Mouse (Mus musculus) cerebellum, adult 2 months (tissue): ENCODE results near the gene Frmd4a. TPM values are rescaled to one million over a fixed set of nuclear protein-coding genes. Genes with fewer than 3 reads are reported as not detected.

Experiments used
- DNase-seq, 2 experiments: peaks; one replicate each; pipeline ENCODE4 v3.0.0; 2021
- H3K27ac ChIP-seq: fragments of 200-500 bp; 2 replicates; pipeline ENCODE4 v1.5.1; 2012; ENCODE audit warnings: low read length, control low read depth, inconsistent platforms; ENCODE audit not compliant: insufficient read depth
- H3K27me3 ChIP-seq: fragments of 200-500 bp; 2 replicates; pipeline ENCODE4 v1.6.1; 2012; ENCODE audit warnings: inconsistent platforms, mild to moderate bottlenecking, low read length, moderate library complexity; ENCODE audit not compliant: control insufficient read depth, insufficient read depth
- H3K4me1 ChIP-seq: fragments of 200-500 bp; 2 replicates; pipeline ENCODE4 v1.6.1; 2011; ENCODE audit warnings: low read length; ENCODE audit not compliant: control insufficient read depth, insufficient read depth
- H3K4me3 ChIP-seq: fragments of 200-500 bp; replicated peaks from 2 replicates; pipeline ENCODE3; 2011; ENCODE audit warnings: mild to moderate bottlenecking, low read depth, low read length, control low read depth; ENCODE audit not compliant: insufficient read depth
- CTCF ChIP-seq: fragments of 200-500 bp; IDR thresholded peaks from 2 replicates; pipeline ENCODE4 v1.5.1; 2011; ENCODE audit warnings: low read depth, mild to moderate bottlenecking, control low read depth, low read length, moderate library complexity, borderline replicate concordance; ENCODE audit not compliant: insufficient read depth
- POLR2A ChIP-seq: fragments of 200-500 bp; IDR thresholded peaks from 2 replicates; pipeline ENCODE4 v1.6.1; 2011; ENCODE audit warnings: low read length, control low read depth, borderline replicate concordance; ENCODE audit not compliant: insufficient read depth
- WGBS: fragments of 180-500 bp; shearing (Covaris S2); methylation state at CpG from one replicate; pipeline ENCODE4 v1.1.7; 2018; 5-methylcytosine and 5-hydroxymethylcytosine counted together
- polyA plus RNA-seq: library from polyadenylated mRNA; depleted of rRNA; stranded (reverse); fragments of >200 nt; gene quantifications from 2 replicates; pipeline ENCODE4 v1.2.3, GENCODE M21; 2012

The Frmd4a gene
- polyA plus RNA-seq, 1 experiment: 33.6 TPM

- H3K27me3 ChIP-seq: no peaks in the 10 kb centered on the region
- TF ChIP-seq CTCF: no peak
- no peak for TF ChIP-seq POLR2A
- 82% methylated on average over 4 of the region's 4 CpGs for WGBS
- no peak overlapping the region; the same call in 1 of the 2 replicates for H3K27ac ChIP-seq
- DNase-seq: no peak
- H3K4me1 ChIP-seq: no peaks in the 10 kb centered on the region
- H3K4me3 ChIP-seq: no peak overlapping the region
Observed at GRCm38 (mm10) chr2:4036153-4036589, 18.7 kb downstream of the Frmd4a start.

- no peak overlapping the region for H3K4me3 ChIP-seq
- 69% methylated on average over 8 of the region's 8 CpGs for WGBS
- H3K27me3 ChIP-seq: no peaks in the 10 kb centered on the region
- no peak overlapping the region; the same call in 1 of the 2 replicates for H3K27ac ChIP-seq
- DNase-seq: peak in 1 of 2 experiments; percentile 27
- H3K4me1 ChIP-seq: no peaks in the 10 kb centered on the region
- TF ChIP-seq POLR2A: no peak
- TF ChIP-seq CTCF: no peak
Observed at GRCm38 (mm10) chr2:4036651-4037117, 19.2 kb downstream of the Frmd4a start.

GRCm38 (mm10) chr2:4042009-4042408, 24.5 kb downstream of the Frmd4a start:
- Histone ChIP-seq H3K4me1 (no peaks in the 10 kb centered on the region), H3K4me3 (no peak overlapping the region), H3K27me3 (no peaks in the 10 kb centered on the region), H3K27ac (no peak overlapping the region)
- DNase-seq: no peak
- WGBS: 17% methylated on average over 3 of the region's 3 CpGs
- no peak for TF ChIP-seq POLR2A
- TF ChIP-seq CTCF: no peak

- H3K4me1 ChIP-seq: no peaks in the 10 kb centered on the region
- no peak for TF ChIP-seq CTCF
- no peak for TF ChIP-seq POLR2A
- no peak for DNase-seq
- WGBS: 81% methylated on average over 2 of the region's 2 CpGs
- H3K27ac ChIP-seq: no peak overlapping the region
- no peak overlapping the region for H3K4me3 ChIP-seq
- H3K27me3 ChIP-seq: no peaks in the 10 kb centered on the region
Observed at GRCm38 (mm10) chr2:4055481-4055880, 38.0 kb downstream of the Frmd4a start.

- H3K4me3 ChIP-seq: no peak overlapping the region
- no peaks in the 10 kb centered on the region for H3K27me3 ChIP-seq
- 25% methylated on average over 2 of the region's 2 CpGs for WGBS
- no peaks in the 10 kb centered on the region for H3K4me1 ChIP-seq
- TF ChIP-seq CTCF (no peak), POLR2A (no peak)
- H3K27ac ChIP-seq: no peak overlapping the region
- DNase-seq: peak in 1 of 2 experiments; percentile 40
Observed at GRCm38 (mm10) chr2:4060675-4061074, 43.2 kb downstream of the Frmd4a start.

GRCm38 (mm10) chr2:4071831-4072230, 54.3 kb downstream of the Frmd4a start:
- DNase-seq: no peak
- Histone ChIP-seq H3K27me3 (no peaks in the 10 kb centered on the region), H3K27ac (no peak overlapping the region), H3K4me1 (peaks cover 3% of the 10 kb centered on the region; the same call in 1 of the 2 replicates), H3K4me3 (no peak overlapping the region)
- 72% methylated on average over 7 of the region's 7 CpGs for WGBS
- no peak for TF ChIP-seq CTCF
- no peak for TF ChIP-seq POLR2A

GRCm38 (mm10) chr2:4083877-4084276, 66.4 kb downstream of the Frmd4a start:
- TF ChIP-seq CTCF (no peak), POLR2A (no peak)
- Histone ChIP-seq H3K27me3 (no peaks in the 10 kb centered on the region; the same call in 1 of the 2 replicates), H3K4me3 (no peak overlapping the region), H3K27ac (no peak overlapping the region), H3K4me1 (peaks cover 2% of the 10 kb centered on the region; the same call in 1 of the 2 replicates)
- 11% methylated on average over 6 of the region's 6 CpGs for WGBS
- peak; percentile 26 to 53 for DNase-seq

- DNase-seq: no peak
- H3K4me3 ChIP-seq: no peak overlapping the region
- TF ChIP-seq CTCF (no peak), POLR2A (no peak)
- 100% methylated on average over 1 of the region's 1 CpGs for WGBS
- no peaks in the 10 kb centered on the region for H3K27me3 ChIP-seq
- H3K4me1 ChIP-seq: no peaks in the 10 kb centered on the region
- no peak overlapping the region for H3K27ac ChIP-seq
Observed at GRCm38 (mm10) chr2:4097601-4098000, 80.1 kb downstream of the Frmd4a start.
